Mouse (Mus musculus): ENCODE data around the gene Shank3.

Shank3 gene

DNA sequence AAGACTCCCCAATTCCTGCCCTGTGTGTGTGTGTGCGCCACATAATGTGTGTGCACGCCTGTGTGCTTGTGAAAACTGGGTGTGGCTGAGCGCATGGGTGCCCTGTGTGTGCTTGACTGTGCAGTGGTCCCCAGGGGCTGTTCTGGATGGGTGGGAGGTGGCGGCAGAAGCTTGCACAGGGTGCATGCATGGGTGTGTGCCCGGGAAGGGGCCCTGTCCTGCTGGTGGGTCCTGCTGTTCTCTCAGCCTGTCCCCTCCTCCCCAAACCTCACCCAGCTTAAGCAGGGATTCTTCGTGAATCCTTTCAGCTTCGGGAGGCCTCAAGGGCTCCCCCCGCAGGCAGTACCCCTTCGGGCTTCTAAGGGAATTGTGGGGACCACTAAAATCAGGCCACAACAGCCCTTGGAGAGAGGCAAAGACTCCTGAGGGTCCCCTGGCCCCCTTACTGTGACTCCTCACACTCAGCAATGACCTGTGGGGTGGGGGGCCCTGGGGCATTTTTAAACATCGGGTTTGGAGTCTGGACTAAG, 59.8 kb downstream of the Shank3 start:
- no peak for DNase-seq

DNA sequence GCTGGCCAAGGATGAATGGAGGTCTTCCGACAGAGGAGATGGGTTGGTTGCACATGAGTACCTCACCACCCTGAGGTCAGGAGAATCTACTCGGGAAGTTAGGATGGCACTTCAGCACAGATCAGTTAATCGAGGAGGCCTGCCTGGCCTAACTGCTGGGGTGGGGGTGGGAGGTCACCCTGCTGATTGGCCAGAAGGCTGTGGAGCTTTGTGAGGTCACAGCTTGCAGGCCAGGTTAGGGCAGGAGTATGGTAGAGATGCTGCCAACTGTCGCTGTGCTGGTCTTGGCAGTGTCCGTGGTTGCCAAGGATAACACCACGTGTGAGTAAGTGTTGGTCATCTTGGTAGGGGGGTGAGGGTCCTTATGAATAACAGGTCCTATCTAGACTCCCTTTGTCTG, 68.7 kb downstream of the Shank3 start, which contains the start of gene Acr:
Acr (plus strand) TSS at position 213 of the 400 bp plus-strand sequence.
- DNase-seq = no peak

DNA sequence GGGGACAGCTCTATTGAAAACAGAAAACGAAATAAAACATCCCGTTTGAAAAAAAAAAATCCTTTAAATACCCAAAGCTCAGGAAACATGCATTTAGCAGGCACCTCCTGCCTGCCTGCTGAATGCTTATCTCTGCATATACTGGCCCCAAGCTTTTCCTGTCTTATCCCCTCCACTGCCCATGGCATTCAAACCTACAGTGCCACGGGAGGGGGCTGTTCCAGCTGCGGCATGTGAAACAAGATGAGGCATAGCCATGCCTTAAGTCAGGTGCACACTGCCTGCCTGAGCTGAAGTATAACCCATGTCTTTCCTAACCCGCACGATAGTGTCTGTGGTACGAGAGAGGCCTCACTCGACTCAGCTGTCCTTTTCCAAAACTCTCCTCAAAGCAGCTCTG, 72.7 kb downstream of the Shank3 start:
- peak; percentile 20 for DNase-seq

DNA sequence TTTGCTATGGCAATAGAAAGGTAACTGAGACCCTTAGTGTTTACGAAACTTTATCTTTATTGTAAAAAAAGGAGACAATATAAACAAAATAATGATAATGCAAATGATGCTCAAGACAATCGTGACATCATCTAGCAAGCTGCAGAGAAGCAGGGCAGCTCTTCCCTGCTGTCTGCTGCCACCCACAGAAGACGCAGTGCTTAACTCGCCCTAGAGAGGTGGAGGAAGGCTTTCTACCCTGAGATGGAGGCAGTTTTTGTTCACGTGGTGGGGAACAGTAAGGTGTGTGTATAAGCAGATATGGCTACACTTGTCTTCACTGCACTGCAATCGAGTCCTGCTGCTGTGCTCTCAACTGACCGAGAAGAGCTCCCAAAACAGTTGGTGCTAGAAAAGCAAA, 83.1 kb downstream of the Shank3 start:
- DNase-seq = no peak

DNA sequence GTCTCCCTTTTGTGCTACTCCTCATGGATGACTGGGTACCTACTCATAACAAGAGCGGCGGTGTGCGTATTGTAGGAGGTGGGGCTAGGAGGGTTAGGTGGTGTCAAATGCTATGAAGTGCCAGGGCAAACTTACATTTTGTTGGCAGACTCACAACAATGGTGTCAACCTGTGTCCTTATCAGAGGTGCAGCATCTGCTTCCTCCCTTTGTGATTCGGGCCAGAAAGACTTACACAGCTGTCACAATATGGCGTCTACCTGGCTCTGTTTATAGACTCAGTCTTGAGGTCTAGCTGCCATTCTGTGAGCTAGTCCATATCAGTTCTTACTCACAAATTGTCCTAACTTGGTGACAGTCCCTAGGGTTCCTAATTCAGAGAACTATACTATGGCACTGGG, 85.7 kb downstream of the Shank3 start:
- no peak for DNase-seq

DNA sequence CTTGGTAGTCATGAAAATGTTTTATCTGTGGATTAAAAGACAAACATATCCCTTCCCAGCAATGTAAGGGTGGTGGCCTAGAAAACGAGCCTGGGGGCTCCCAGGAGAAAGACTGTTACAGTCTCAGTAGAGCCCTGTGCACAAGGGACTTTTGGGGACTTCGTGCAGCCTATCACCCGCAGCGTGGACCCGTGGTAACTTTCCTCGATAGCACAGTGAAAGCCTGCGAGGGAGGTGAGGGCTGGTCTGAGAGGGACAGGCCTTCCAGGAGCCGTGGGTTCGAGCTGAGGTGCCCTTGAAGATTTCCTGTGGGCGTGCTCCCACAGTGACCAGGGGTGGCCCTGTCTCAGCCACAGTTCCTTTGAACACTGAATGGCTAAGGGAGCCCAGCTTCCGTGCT, 86.2 kb downstream of the Shank3 start:
- DNase-seq = no peak

DNA sequence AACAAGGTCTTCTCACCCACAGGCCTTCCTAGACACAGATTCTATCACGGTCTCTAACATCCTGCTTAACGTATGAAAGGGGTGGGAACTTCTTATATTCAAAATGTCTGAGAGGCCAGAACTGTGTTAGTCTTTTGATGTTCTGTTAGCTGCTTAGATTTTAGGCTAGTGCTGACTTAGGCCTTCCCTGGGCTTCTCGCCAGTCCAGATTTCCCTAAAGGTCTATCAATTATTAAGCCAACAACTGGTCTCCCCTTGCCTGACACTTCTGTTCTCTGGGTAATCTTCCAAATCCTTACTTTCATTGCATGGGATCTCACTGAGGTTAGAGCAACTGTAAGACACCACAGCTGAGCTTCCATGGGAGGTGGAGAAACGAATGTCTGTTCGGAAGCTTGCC, 89.7 kb downstream of the Shank3 start:
- no peak for DNase-seq

DNA sequence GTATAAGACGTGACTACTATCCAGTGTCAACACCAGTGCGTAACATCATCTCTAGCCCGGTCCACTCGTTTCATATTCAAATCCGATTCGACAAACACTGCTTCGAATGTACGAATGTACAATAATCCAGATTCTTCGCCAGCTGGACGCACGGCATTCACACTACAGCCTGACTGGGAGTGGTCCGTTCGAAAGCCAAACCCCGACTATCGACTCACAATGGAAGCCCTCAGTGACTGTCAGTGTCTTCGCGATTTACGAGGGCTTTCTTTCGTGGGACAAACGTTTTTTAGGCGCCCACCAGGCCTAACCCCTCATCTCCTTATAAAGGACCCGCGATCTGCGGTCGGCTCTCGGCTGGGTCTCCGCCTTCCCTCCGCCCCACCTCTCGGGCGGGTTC, 91.9 kb downstream of the Shank3 start:
- no peak for DNase-seq

DNA sequence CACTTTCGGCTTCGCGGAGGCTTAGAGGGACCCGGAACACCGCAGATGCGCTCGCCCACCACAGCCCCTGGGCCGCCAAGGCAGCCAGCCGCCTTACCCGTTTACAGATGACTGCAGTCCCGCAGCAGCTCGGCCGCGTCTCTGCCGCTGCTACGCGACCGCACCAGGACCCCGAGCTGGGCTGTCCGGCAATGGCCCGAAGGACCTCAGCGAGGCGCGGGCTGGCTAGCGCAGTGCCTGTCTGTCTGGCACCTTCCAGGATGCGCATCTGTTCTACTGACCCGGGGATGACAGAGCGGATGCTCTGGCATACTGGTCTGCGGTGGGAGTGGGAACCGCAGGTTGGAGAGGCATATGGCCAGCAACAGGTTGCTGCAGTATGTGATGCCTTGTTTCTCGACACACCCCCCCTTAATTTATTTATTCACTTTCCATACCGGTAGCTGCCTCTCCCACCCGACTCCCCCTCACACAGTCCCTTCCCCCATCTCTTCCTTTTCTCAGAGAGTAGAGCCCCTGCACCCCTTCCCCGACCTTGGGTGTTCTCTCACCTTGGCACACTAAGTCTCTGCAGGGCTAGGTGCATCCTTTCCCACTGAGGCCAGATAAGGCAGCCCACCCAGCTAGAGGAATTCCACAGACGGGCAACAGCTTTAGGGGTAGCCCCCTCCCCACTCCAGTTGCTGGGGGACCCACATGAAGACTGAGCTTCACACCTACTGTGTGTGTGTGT, 92.5 kb downstream of the Shank3 start, which contains the start of gene Rabl2:
Rabl2 (minus strand) TSS at position 201 of the 733 bp plus-strand sequence.
- DNase-seq = peak; percentile 86

DNA sequence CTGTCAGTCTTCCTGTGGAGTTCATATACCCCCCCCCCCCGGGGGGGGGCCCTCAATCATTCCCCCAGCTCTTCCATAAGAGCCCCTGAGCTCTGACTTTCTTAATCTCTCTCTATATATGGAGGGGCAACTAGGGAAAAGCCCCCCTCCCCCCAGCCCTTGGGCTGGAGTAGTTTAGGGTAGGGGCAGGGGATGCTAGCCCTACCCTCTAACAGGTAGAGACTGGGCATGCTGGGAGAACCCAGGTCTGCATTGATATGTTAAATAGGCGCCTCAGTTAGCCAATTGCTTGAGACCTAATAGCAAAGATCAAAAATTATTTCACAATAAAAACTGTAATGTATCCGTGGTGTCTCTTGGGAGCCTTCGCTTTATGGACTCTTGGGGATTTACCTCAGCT, 93.1 kb downstream of the Shank3 start:
- no peak for DNase-seq

DNA sequence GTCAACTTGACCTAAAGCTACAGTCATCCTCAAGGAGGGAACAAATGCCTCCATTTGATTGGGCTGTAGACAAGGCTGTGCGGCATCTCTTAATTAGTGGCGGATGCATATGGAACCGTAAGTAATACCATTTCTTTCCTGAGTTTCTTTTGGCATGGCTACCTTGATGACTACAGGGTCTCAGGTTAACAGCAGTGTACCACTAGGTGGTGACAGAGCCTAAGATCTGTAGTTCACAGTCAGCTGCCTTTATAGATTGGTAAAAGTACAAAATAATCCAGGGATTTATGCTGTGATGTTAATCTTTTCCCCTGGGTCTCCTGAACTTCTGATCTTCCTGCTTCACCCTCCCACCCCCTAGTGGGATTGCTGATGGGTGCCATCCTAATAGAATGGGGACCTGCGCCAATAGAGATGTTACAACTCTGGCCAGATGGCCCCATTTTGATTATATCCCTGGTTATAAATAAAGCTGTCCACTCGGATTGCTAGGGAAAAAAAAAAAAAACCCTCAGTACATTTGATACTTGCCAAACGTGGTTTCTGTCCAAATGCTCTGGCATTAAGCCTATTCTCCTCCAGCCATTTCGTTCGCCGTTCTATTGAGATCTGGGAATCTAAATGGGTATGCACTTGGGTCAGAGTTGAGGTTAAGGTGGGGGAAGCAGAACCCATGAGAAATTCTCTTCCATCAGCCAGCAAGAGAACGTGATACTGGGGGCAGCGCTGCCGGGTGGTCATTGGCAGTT, 106.6 kb downstream of the Shank3 start:
- DNase-seq = no peak

DNA sequence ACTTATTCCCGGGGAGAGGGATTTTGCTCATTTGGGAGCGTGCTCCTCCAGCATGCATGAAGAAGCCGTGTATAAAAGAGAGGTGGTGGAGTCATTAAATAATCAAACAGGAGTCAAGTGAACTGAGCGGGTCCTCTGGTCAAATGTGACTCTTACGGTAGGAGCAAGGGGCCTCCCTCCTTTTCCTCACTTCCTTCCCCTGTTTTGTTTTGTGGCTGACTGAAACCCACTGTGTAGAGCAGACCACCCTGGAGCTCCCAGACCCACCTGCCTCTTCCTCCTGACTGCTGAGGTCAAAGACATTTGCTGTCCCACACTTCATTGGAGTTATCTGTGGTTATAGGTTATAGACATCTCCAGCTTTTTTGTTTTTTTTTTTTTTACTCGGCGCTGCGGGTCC, 108.1 kb downstream of the Shank3 start:
- no peak for DNase-seq

DNA sequence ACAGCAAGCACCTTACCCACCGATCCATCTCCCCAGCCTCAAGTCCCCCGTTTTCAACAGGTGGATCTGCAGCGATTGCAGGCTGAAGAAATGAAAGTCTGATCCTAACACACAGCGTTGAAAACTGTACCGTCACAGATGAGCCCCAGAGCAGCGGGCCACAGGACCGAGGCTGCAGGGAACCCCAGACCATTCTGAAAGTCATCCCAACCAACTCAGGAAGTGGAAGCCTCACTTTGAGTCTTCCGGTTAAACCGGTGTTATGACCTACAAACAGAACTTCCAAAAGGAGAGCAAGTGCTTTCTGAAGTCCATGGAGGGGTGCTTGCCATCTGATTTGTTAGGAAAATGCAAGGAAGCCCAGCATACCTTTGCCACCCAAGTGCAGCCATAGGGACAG, 108.5 kb downstream of the Shank3 start:
- no peak for DNase-seq

Data from liver (tissue).